Mouse (Mus musculus) megakaryocyte, embryonic 14.5 days (primary cell): ENCODE results near the gene Tfb2m.

Experiments used
- FLI1 ChIP-seq: IDR thresholded peaks from 2 replicates; pipeline ENCODE4 v1.6.1; 2012; ENCODE audit warnings: low read length, inconsistent platforms, mixed read lengths
- GATA1 ChIP-seq: IDR thresholded peaks from 3 replicates; pipeline ENCODE4 v1.6.1; 2012; ENCODE audit warnings: mixed read lengths, low read length, inconsistent platforms, borderline replicate concordance

- TF ChIP-seq GATA1 (no peak), FLI1 (no peak)
Measured at GRCm38 (mm10) chr1:179499257-179499656, 46.8 kb downstream of the Tfb2m start.
